Mouse (Mus musculus) testis, adult 2 months (tissue): Measurements from ENCODE around the gene Gm20390.

ENCODE experiments used
- CTCF ChIP-seq: fragments of 200-500 bp; IDR thresholded peaks from 2 replicates; pipeline ENCODE4 v1.5.1; 2012; ENCODE audit warnings: low read depth, mild to moderate bottlenecking, inconsistent platforms, low read length, moderate library complexity; ENCODE audit not compliant: control insufficient read depth, insufficient read depth, insufficient replicate concordance
- POLR2A ChIP-seq: fragments of 200-500 bp; IDR thresholded peaks from 2 replicates; pipeline ENCODE4 v1.6.1; 2012; ENCODE audit warnings: low read depth, mild to moderate bottlenecking, inconsistent platforms, low read length, moderate library complexity; ENCODE audit not compliant: control insufficient read depth

GRCm38 (mm10) chr11:93952376-93952775 lies 15.7 kb downstream of the Gm20390 start:
- TF ChIP-seq POLR2A, result no peak
- TF ChIP-seq CTCF, result no peak
